Mouse (Mus musculus) neural tube, embryonic 10.5 days (tissue): ENCODE data around the gene Id1.

ENCODE experiments used
- DNase-seq: peaks from one replicate; pipeline ENCODE4 v3.0.0-alpha.2; 2017; ENCODE audit warnings: low spot score; ENCODE audit errors: extremely low spot score

Gene Id1

DNA sequence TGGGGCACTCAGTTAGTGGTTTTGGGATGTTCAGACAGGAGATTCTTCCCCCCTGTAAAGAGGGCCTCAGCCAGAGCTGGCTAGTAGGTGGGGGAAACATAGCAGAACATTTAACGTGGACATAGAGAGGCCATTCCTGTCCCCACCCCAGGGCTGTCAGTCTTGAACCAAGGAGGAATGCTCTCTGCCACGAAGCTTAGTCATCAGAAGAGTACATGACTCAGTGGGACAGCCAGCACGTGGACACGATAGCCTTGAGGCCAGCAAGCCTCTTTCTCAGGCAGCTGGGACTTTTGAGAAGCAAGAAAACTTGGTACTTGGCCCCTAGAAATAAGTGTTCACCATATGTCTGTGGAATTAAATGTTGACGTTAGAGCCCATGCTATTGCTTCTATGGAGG is 46.6 kb downstream of the Id1 start:
- no peak for DNase-seq

DNA sequence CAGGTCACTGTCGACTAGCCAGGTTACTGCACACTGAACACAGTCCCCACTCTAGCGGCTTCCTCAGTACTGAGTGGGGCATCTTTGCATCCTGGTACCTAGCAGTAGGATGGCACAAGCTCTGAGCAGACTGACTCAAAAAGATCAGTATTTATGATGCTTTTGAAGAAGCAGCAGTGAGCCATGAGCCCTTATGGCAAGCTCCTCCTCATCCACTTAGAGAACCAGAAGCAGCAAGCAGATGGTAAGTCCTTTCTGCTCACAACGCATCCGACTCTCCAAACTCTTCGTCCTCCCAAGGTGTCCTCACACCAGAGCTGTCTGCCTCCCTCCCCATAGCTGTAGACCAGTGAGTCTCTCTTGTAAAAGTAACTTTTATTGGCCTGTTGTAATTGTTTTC is 47.2 kb downstream of the Id1 start:
- no peak for DNase-seq

GRCm38 (mm10) chr2:152784640-152785039 is 48.6 kb downstream of the Id1 start:
- no peak for DNase-seq

DNA sequence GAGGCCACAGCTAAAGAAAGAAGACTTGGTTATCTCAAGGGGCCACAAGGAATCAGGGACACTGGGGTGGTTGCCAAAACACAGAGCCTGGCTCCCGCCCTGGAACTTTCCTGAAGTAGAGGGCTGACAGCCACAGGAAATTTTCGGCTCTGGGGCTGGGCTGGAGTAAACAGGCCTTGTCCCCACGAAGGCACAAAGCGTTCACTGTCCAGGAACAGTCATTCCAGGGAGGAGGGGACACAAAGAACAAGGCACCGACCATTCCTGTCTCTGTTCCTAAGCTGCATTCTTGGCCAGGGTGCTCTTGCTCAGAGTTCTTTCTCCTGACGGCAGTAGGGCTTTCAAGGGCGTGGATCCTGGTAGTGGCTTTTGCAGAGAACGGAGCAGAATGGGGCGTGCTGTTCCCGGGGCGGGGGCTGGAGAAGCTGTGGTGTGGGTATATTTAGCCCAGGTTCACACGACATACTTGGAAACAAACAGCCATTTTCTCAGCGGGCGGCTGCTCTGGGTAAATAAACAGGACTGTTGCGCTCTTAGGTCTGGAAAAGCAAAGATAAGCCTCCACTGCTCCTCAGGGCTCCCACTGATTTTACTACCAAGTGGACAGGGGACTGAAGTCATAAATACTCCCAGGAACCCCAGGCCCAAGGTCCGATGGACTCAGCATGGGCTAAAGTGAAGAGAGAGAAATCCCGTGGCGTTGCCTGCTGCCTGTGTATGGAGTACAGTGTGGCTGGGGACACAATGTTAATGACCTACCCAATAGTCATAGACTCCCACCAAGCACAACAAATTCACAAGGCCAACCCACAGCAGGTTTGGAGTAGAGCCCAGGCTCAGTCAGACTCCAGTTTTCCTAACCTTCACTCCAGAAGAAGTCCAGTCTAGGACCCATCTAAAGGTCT is 49.6 kb downstream of the Id1 start:
- DNase-seq: peak; percentile 19
